Mouse (Mus musculus) stomach, postnatal 0 days (tissue): ENCODE data around the gene Rab42.

Experiments used
- CTCF ChIP-seq: IDR thresholded peaks from 2 replicates; pipeline ENCODE4 v1.5.1; 2016; ENCODE audit warnings: antibody characterized with exemption, low read depth, mild to moderate bottlenecking, moderate library complexity
- EP300 ChIP-seq: optimal IDR thresholded peaks from 2 replicates; pipeline ENCODE3; 2016; ENCODE audit warnings: antibody characterized with exemption

DNA sequence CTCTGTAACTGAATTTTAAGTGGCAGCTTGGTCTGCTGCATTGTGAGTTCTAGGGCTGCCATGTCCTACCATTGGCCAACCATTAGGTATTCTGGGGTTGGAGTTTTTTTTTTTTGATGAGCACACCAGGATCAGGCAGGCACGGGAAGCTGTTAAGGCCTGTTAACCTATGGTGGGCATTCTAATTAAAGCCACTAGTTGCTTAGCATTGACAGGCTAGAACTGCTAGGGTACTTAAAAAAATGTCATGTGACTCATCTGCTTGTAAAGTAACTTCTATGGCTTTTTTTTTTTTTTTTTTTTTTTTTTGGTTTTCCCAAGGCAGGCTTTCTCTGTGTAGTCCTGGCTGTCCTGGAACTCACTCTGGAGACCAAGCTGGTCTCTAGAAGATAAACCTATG lies 8.0 kb upstream of the Rab42 start:
- TF ChIP-seq EP300 (no peak), CTCF (no peak)
